Mouse (Mus musculus): ENCODE data around the gene Ehbp1. TPM values are rescaled to one million over a fixed set of nuclear protein-coding genes. Genes with fewer than 3 reads are reported as not detected.

Ehbp1 gene
- polyA plus RNA-seq, 1 experiment = 3.5 TPM

- Histone ChIP-seq H3K4me3 (replicated peaks; ENCODE audit: extremely low read depth, low read depth, low read length) (no peak overlapping the region), H3K4me1 (ENCODE audit: control insufficient read depth, insufficient read depth, low read length) (peaks cover 8% of the 10 kb centered on the region; the same call in 1 of the 2 replicates)
- no peak for DNase-seq
- WGBS = 48% methylated on average over 9 of the region's 9 CpGs
- no peak for TF ChIP-seq POLR2A (IDR thresholded peaks at IDR 0.05; ENCODE audit: borderline replicate concordance, extremely low read depth, low read depth, low read length)
- TF ChIP-seq CTCF (IDR thresholded peaks at IDR 0.05; ENCODE audit: insufficient read depth, low read length) = no peak
Observed at GRCm38 (mm10) chr11:22154501-22155294, 187.4 kb downstream of the Ehbp1 start.

GRCm38 (mm10) chr11:22140737-22141136 is 201.4 kb downstream of the Ehbp1 start:
- no peak for TF ChIP-seq CTCF (IDR thresholded peaks at IDR 0.05; ENCODE audit: insufficient read depth, low read length)
- no peak for TF ChIP-seq POLR2A (IDR thresholded peaks at IDR 0.05; ENCODE audit: borderline replicate concordance, extremely low read depth, low read depth, low read length)
- Histone ChIP-seq H3K4me3 (replicated peaks; ENCODE audit: extremely low read depth, low read depth, low read length) (no peak overlapping the region), H3K4me1 (ENCODE audit: control insufficient read depth, insufficient read depth, low read length) (no peaks in the 10 kb centered on the region)
- no peak for DNase-seq
- WGBS = 63% methylated on average over 2 of the region's 2 CpGs

GRCm38 (mm10) chr11:22138466-22138865 is 203.6 kb downstream of the Ehbp1 start:
- Histone ChIP-seq H3K4me3 (replicated peaks; ENCODE audit: extremely low read depth, low read depth, low read length) (no peak overlapping the region), H3K4me1 (ENCODE audit: control insufficient read depth, insufficient read depth, low read length) (no peaks in the 10 kb centered on the region)
- TF ChIP-seq POLR2A (IDR thresholded peaks at IDR 0.05; ENCODE audit: borderline replicate concordance, extremely low read depth, low read depth, low read length) (no peak), CTCF (IDR thresholded peaks at IDR 0.05; ENCODE audit: insufficient read depth, low read length) (no peak)
- DNase-seq = no peak

DNA sequence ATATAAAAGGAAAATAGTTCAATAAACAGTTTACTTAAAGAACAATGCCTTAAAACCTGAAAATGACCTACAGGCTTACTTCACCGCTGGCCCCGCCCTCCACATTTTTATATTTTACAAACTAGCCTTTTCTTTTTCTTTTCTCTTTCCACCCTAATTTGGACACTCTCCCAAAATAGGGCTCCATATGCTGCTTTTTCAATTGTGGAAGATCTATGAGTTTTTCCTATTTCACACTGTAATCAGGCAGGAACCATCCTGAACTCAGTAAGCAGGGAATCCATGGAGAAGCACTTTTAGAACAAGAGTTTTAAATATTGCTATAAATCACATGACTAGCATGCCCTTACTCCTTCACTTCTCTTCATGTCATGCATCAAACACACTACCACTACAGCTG is 216.9 kb downstream of the Ehbp1 start:
- Histone ChIP-seq H3K4me1 (ENCODE audit: control insufficient read depth, insufficient read depth, low read length) (no peaks in the 10 kb centered on the region), H3K4me3 (replicated peaks; ENCODE audit: extremely low read depth, low read depth, low read length) (no peak overlapping the region)
- no peak for TF ChIP-seq POLR2A (IDR thresholded peaks at IDR 0.05; ENCODE audit: borderline replicate concordance, extremely low read depth, low read depth, low read length)
- no peak for TF ChIP-seq CTCF (IDR thresholded peaks at IDR 0.05; ENCODE audit: insufficient read depth, low read length)
- no peak for DNase-seq
- 97% methylated on average over 2 of the region's 2 CpGs for WGBS

DNA sequence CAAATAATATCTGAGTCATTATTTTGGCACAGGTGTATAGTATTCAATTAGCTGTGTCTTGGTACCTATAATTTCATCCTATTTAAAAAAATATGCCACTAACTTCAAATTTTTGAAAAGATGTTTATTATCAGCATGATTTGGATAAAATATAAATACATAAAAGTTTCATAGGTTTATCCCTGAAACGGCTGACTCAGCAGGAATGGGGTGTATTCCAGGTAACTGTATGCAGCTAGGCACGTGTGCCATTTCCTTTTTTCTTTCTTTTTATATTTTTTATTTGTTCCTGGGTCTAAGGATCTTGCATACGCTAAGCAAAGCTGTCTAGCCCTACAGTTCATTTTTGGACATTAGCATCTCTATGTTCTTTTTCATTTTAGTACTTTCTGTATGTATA is 223.2 kb downstream of the Ehbp1 start:
- Histone ChIP-seq H3K4me3 (replicated peaks; ENCODE audit: extremely low read depth, low read depth, low read length) (no peak overlapping the region), H3K4me1 (ENCODE audit: control insufficient read depth, insufficient read depth, low read length) (no peaks in the 10 kb centered on the region)
- 89% methylated on average over 3 of the region's 3 CpGs for WGBS
- no peak for DNase-seq
- TF ChIP-seq POLR2A (IDR thresholded peaks at IDR 0.05; ENCODE audit: borderline replicate concordance, extremely low read depth, low read depth, low read length) (no peak), CTCF (IDR thresholded peaks at IDR 0.05; ENCODE audit: insufficient read depth, low read length) (no peak)

DNA sequence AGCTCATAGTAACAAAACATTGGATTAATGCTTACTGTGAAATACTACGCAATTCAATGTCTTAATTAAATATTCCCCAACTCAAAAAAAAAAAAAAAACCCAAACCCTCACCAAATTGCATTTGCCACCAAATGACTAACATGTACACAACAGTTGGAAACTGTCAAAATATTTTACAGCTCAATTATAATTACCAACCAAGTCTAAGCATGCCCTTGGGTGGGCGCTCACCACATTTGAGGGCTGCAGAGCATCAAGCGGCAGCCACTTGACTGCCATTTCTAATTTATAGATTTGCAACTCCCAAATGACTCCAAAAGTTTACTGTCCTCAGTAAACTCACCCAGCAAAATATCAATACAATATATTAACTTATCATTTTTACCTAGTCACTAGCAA is 229.9 kb downstream of the Ehbp1 start:
- WGBS = 97% methylated on average over 3 of the region's 3 CpGs
- no peak for DNase-seq
- TF ChIP-seq POLR2A (IDR thresholded peaks at IDR 0.05; ENCODE audit: borderline replicate concordance, extremely low read depth, low read depth, low read length) = no peak
- TF ChIP-seq CTCF (IDR thresholded peaks at IDR 0.05; ENCODE audit: insufficient read depth, low read length) = no peak
- no peak overlapping the region for H3K4me3 ChIP-seq (replicated peaks; ENCODE audit: extremely low read depth, low read depth, low read length)
- H3K4me1 ChIP-seq (ENCODE audit: control insufficient read depth, insufficient read depth, low read length) = no peaks in the 10 kb centered on the region

DNA sequence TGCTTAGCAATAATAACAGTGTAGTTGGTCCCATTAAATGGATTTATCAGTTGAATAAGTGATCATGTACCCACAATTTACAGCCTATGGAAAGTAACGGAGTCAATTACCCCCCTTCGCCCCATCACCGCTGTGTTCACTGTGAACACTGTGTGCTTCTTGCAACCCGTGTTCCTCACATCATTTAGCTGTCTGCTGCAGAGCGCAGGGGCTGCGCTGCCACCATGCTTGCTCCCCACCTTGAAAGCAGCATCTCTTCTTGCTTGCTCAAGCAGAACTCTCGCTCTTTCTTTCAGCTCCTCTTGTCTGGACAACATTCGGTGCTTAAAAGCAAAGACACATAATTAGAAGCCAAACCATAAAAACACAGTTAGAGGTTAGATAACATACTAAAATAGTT is 252.7 kb downstream of the Ehbp1 start:
- Histone ChIP-seq H3K4me3 (replicated peaks; ENCODE audit: extremely low read depth, low read depth, low read length) (no peak overlapping the region), H3K4me1 (ENCODE audit: control insufficient read depth, insufficient read depth, low read length) (no peaks in the 10 kb centered on the region)
- 96% methylated on average over 8 of the region's 8 CpGs for WGBS
- no peak for DNase-seq
- no peak for TF ChIP-seq CTCF (IDR thresholded peaks at IDR 0.05; ENCODE audit: insufficient read depth, low read length)
- no peak for TF ChIP-seq POLR2A (IDR thresholded peaks at IDR 0.05; ENCODE audit: borderline replicate concordance, extremely low read depth, low read depth, low read length)

- DNase-seq = peak; percentile 21
- H3K4me3 ChIP-seq (replicated peaks; ENCODE audit: extremely low read depth, low read depth, low read length) = no peak overlapping the region
- TF ChIP-seq CTCF (IDR thresholded peaks at IDR 0.05; ENCODE audit: insufficient read depth, low read length) (no peak), POLR2A (IDR thresholded peaks at IDR 0.05; ENCODE audit: borderline replicate concordance, extremely low read depth, low read depth, low read length) (no peak)
- 40% methylated on average over 2 of the region's 2 CpGs for WGBS
- H3K4me1 ChIP-seq (ENCODE audit: control insufficient read depth, insufficient read depth, low read length) = no peaks in the 10 kb centered on the region; the same call in 1 of the 2 replicates
Observed at GRCm38 (mm10) chr11:22063352-22063751, 278.7 kb downstream of the Ehbp1 start.

- Histone ChIP-seq H3K4me3 (replicated peaks; ENCODE audit: extremely low read depth, low read depth, low read length) (no peak overlapping the region), H3K4me1 (ENCODE audit: control insufficient read depth, insufficient read depth, low read length) (no peaks in the 10 kb centered on the region; the same call in 1 of the 2 replicates)
- no peak for DNase-seq
- no peak for TF ChIP-seq POLR2A (IDR thresholded peaks at IDR 0.05; ENCODE audit: borderline replicate concordance, extremely low read depth, low read depth, low read length)
- no peak for TF ChIP-seq CTCF (IDR thresholded peaks at IDR 0.05; ENCODE audit: insufficient read depth, low read length)
- WGBS = 76% methylated on average over 4 of the region's 4 CpGs
Observed at GRCm38 (mm10) chr11:22061660-22062059, 280.4 kb downstream of the Ehbp1 start.

GRCm38 (mm10) chr11:22057538-22057937 is 284.6 kb downstream of the Ehbp1 start:
- Histone ChIP-seq H3K4me1 (ENCODE audit: control insufficient read depth, insufficient read depth, low read length) (no peaks in the 10 kb centered on the region; the same call in 1 of the 2 replicates), H3K4me3 (replicated peaks; ENCODE audit: extremely low read depth, low read depth, low read length) (no peak overlapping the region)
- DNase-seq = no peak
- WGBS = 95% methylated on average over 5 of the region's 5 CpGs
- no peak for TF ChIP-seq POLR2A (IDR thresholded peaks at IDR 0.05; ENCODE audit: borderline replicate concordance, extremely low read depth, low read depth, low read length)
- TF ChIP-seq CTCF (IDR thresholded peaks at IDR 0.05; ENCODE audit: insufficient read depth, low read length) = no peak
